Mouse (Mus musculus) midbrain, embryonic 16.5 days (tissue): ENCODE data around the gene Rest. TPM values are rescaled to one million over a fixed set of nuclear protein-coding genes. Genes with fewer than 3 reads are reported as not detected.

ENCODE experiments used
- ATAC-seq: fragments of 200-750 bp; cut with Nextera tagmentation; 2 replicates; pipeline ENCODE4 v1.8.0; 2017; ENCODE audit warnings: moderate TSS enrichment
- H3K27ac ChIP-seq: fragments of 300-500 bp; sonication (generic); 2 replicates; pipeline ENCODE4 v1.5.1; 2014; ENCODE audit warnings: mild to moderate bottlenecking, low read length, mixed read lengths
- H3K27me3 ChIP-seq: fragments of 300-500 bp; sonication (generic); 2 replicates; pipeline ENCODE4 v1.6.1; 2014; ENCODE audit warnings: low read depth, low read length, mixed read lengths; ENCODE audit not compliant: control insufficient read depth, insufficient read depth
- H3K36me3 ChIP-seq: fragments of 300-500 bp; sonication (generic); 2 replicates; pipeline ENCODE4 v1.6.1; 2014; ENCODE audit warnings: mild to moderate bottlenecking, low read length, moderate library complexity, mixed read lengths; ENCODE audit not compliant: control insufficient read depth, insufficient read depth
- H3K4me1 ChIP-seq: fragments of 300-500 bp; sonication (generic); 2 replicates; pipeline ENCODE4 v1.6.1; 2014; ENCODE audit warnings: mild to moderate bottlenecking, low read length, mixed read lengths; ENCODE audit not compliant: control insufficient read depth, insufficient read depth
- H3K4me2 ChIP-seq: fragments of 300-500 bp; sonication (generic); 2 replicates; pipeline ENCODE4 v1.6.1; 2014; ENCODE audit warnings: mild to moderate bottlenecking, low read length, mixed read lengths
- H3K4me3 ChIP-seq: fragments of 300-500 bp; sonication (generic); 2 replicates; pipeline ENCODE4 v1.5.1; 2014; ENCODE audit warnings: low read depth, mild to moderate bottlenecking, low read length, moderate library complexity, mixed read lengths
- H3K9ac ChIP-seq: fragments of 300-500 bp; sonication (generic); 2 replicates; pipeline ENCODE4 v1.6.1; 2014; ENCODE audit warnings: low read depth, low read length, mixed read lengths
- H3K9me3 ChIP-seq: fragments of 300-500 bp; sonication (generic); replicated peaks from 2 replicates; pipeline ENCODE4 v1.6.1; 2014; ENCODE audit warnings: mild to moderate bottlenecking, low read length, mixed read lengths; ENCODE audit not compliant: control insufficient read depth, poor library complexity, severe bottlenecking
- WGBS: fragments of 180-500 bp; shearing (Covaris S2); extraction: QIAGEN DNeasy Blood & Tissue Kit; methylation state at CpG from one replicate; pipeline ENCODE4 v1.1.7; 2014; 5-methylcytosine and 5-hydroxymethylcytosine counted together
- polyA plus RNA-seq: library from polyadenylated mRNA; unstranded; fragments of >200 nt; fragmentation: Nextera tagmentation; extraction: Ambion mirVana; gene quantifications from 2 replicates; pipeline ENCODE4 v1.2.1, GENCODE M21; 2015

Rest gene
- polyA plus RNA-seq, 1 experiment from 2014 or later: 4.9 TPM

DNA sequence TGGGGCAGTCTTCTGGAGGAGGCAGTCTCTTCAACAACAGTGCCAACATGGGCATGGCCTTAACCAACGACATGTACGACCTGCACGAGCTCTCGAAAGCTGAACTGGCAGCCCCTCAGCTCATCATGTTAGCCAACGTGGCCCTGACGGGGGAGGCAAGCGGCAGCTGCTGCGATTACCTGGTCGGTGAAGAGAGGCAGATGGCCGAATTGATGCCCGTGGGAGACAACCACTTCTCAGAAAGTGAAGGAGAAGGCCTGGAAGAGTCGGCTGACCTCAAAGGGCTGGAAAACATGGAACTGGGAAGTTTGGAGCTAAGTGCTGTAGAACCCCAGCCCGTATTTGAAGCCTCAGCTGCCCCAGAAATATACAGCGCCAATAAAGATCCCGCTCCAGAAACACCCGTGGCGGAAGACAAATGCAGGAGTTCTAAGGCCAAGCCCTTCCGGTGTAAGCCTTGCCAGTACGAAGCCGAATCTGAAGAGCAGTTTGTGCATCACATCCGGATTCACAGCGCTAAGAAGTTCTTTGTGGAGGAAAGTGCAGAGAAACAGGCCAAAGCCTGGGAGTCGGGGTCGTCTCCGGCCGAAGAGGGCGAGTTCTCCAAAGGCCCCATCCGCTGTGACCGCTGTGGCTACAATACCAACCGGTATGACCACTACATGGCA, 2.8 kb downstream of the Rest start:
- peaks cover 3% of the 10 kb centered on the region; the same call in 1 of the 2 replicates for H3K27me3 ChIP-seq
- WGBS: 95% methylated on average over 30 of the region's 30 CpGs
- H3K27ac ChIP-seq: no peak overlapping the region
- no peak for ATAC-seq
- H3K4me2 ChIP-seq: no peak overlapping the region
- H3K9me3 ChIP-seq: no peaks in the 10 kb centered on the region
- no peak overlapping the region for H3K9ac ChIP-seq
- H3K36me3 ChIP-seq: no peaks in the 10 kb centered on the region
- H3K4me3 ChIP-seq: no peak overlapping the region
- H3K4me1 ChIP-seq: peaks cover 4% of the 10 kb centered on the region; the same call in 1 of the 2 replicates

DNA sequence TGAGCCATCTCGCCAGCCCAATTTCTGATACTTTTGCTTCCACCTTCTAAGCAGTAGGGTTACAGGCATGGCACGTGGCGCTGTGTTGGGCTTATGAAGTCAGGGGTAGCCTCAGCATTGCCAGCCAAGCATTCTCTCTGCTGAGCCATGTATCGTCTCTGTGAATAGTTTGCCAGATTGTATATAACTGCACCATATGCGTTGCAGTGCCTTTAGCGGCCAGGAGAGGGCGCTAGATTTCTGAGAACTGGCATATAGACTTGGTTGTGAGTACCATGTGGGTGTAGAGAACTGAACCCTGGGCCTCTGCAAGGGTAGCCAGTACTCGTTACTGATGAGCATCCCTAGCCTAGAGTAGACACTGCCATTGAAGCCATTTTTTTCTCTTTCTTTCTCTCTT, 4.1 kb downstream of the Rest start:
- Histone ChIP-seq H3K27me3 (no peaks in the 10 kb centered on the region), H3K9me3 (no peaks in the 10 kb centered on the region)

DNA sequence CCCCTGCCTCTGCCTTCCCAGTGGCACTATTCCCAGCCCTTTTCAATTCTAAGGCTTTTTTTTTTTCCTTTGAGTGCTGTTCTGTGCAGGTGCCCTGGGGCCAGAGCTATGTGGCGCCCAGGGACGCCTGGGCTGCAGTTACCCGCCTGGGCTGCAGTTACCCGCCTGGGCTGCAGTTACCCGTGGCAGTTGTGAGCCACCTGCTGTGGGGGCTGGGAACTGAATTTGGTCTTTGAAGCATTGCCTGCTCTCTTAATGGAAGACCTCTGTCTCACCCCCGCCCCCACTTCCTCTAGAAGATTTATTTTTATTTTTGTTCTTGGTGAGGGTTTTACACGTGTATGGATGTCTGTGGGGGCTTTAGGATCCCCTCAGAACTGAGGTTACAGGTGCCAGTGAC, 7.9 kb downstream of the Rest start:
- H3K4me2 ChIP-seq: no peak overlapping the region
- no peak overlapping the region for H3K9ac ChIP-seq
- ATAC-seq: no peak
- H3K4me3 ChIP-seq: no peak overlapping the region
- 83% methylated on average over 7 of the region's 7 CpGs for WGBS
- H3K27me3 ChIP-seq: no peaks in the 10 kb centered on the region
- H3K9me3 ChIP-seq: no peaks in the 10 kb centered on the region
- H3K27ac ChIP-seq: no peak overlapping the region
- 0 out of 2 replicates have a peak, but pooled peaks cover 2% of the 10 kb centered on the region for H3K36me3 ChIP-seq
- no peaks in the 10 kb centered on the region for H3K4me1 ChIP-seq

More for the DNA sequence above, 4.1 kb downstream of the Rest start:
- WGBS: 80% methylated on average over 8 of the region's 8 CpGs
- H3K36me3 ChIP-seq: no peaks in the 10 kb centered on the region
- ATAC-seq: no peak
- H3K9ac ChIP-seq: no peak overlapping the region
- no peak overlapping the region for H3K27ac ChIP-seq
- H3K4me2 ChIP-seq: no peak overlapping the region
- H3K4me3 ChIP-seq: no peak overlapping the region
- H3K4me1 ChIP-seq: peaks cover 4% of the 10 kb centered on the region; the same call in 1 of the 2 replicates

DNA sequence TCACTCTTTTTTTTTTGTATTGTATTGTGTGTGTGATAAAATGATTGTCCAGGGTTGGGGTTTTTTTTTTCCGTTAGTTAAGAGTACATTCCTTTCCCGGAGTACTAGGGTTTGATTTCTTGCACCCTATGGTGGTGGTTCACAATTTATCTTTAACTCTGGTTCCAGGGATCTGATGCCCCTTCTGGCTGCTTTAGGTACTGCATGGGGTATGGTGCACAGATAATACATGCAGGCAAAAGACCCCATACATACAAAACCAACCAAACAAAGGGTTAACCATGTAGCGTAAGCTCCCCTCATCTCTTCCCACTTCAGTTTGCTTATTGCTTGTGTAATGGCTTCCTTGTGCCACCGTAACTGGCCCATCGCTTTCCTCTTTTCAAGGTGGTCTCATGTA, 10.7 kb downstream of the Rest start:
- 90% methylated on average over 5 of the region's 5 CpGs for WGBS
- H3K4me3 ChIP-seq: no peak overlapping the region
- 0 out of 2 replicates have a peak, but pooled peaks cover 2% of the 10 kb centered on the region for H3K36me3 ChIP-seq
- no peak for ATAC-seq
- H3K9me3 ChIP-seq: no peaks in the 10 kb centered on the region
- no peaks in the 10 kb centered on the region for H3K4me1 ChIP-seq
- no peaks in the 10 kb centered on the region for H3K27me3 ChIP-seq
- no peak overlapping the region for H3K4me2 ChIP-seq
- no peak overlapping the region for H3K27ac ChIP-seq
- no peak overlapping the region for H3K9ac ChIP-seq

DNA sequence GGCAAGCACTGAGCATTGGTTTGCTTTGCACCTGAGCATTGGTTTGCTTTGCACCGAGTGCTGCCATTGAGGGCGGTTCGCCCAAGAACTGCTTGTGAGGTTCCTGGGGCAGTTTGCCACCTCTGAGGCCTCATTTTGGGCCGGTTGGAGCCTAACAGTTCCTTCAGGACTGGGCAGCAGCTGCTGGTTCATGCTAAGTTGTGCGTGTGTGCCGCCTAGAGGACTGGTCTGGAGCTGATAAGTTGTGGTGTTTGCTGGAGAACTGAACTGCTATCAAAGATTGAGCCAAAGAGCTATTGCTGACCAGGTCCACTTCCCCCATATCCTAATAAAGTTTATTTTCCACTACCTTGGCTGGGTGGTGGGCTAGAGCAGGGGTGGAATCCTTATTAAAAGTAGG, 11.9 kb downstream of the Rest start:
- Histone ChIP-seq H3K9me3 (no peaks in the 10 kb centered on the region), H3K4me3 (no peak overlapping the region), H3K27ac (no peak overlapping the region), H3K27me3 (no peaks in the 10 kb centered on the region), H3K9ac (no peak overlapping the region), H3K4me2 (no peak overlapping the region), H3K36me3 (0 out of 2 replicates have a peak, but pooled peaks cover 2% of the 10 kb centered on the region), H3K4me1 (no peaks in the 10 kb centered on the region)
- ATAC-seq: no peak
- 95% methylated on average over 6 of the region's 6 CpGs for WGBS

DNA sequence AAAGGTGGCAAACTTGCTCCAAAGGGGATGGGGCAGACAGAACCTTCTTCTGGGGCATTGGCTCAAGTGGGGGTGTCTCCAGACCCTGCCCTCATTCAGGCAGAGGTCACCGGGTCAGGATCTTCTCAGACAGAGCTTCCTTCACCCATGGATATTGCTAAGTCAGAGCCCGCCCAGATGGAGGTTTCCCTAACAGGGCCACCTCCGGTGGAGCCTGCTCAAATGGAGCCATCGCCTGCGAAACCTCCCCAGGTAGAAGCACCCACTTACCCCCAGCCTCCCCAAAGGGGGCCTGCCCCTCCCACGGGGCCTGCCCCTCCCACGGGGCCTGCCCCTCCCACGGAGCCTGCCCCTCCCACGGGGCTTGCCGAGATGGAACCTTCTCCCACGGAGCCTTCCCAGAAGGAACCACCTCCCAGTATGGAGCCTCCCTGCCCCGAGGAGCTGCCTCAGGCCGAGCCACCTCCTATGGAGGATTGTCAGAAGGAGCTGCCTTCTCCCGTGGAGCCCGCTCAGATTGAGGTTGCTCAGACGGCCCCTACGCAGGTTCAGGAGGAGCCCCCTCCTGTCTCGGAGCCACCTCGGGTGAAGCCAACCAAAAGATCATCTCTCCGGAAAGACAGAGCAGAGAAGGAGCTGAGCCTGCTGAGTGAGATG, 16.4 kb downstream of the Rest start:
- no peak for ATAC-seq
- no peak overlapping the region for H3K27ac ChIP-seq
- 91% methylated on average over 20 of the region's 20 CpGs for WGBS
- H3K4me3 ChIP-seq: no peak overlapping the region
- no peaks in the 10 kb centered on the region for H3K4me1 ChIP-seq
- no peaks in the 10 kb centered on the region for H3K27me3 ChIP-seq
- H3K9me3 ChIP-seq: no peaks in the 10 kb centered on the region
- H3K36me3 ChIP-seq: no peaks in the 10 kb centered on the region
- H3K9ac ChIP-seq: no peak overlapping the region
- no peak overlapping the region for H3K4me2 ChIP-seq

DNA sequence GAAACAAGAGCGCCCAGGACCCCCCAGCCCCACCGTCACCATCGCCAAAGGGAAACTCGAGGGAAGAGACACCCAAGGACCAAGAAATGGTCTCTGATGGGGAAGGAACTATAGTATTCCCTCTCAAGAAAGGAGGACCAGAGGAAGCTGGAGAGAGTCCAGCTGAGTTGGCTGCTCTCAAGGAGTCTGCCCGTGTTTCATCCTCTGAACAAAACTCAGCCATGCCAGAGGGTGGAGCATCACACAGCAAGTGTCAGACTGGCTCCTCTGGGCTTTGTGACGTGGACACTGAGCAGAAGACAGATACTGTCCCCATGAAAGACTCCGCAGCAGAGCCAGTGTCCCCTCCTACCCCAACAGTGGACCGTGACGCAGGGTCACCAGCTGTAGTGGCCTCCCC, 17.0 kb downstream of the Rest start:
- no peak overlapping the region for H3K4me2 ChIP-seq
- H3K36me3 ChIP-seq: no peaks in the 10 kb centered on the region
- no peak overlapping the region for H3K4me3 ChIP-seq
- WGBS: 88% methylated on average over 9 of the region's 9 CpGs
- H3K4me1 ChIP-seq: no peaks in the 10 kb centered on the region
- no peak for ATAC-seq
- no peak overlapping the region for H3K9ac ChIP-seq
- H3K27ac ChIP-seq: no peak overlapping the region
- no peaks in the 10 kb centered on the region for H3K27me3 ChIP-seq
- H3K9me3 ChIP-seq: no peaks in the 10 kb centered on the region

DNA sequence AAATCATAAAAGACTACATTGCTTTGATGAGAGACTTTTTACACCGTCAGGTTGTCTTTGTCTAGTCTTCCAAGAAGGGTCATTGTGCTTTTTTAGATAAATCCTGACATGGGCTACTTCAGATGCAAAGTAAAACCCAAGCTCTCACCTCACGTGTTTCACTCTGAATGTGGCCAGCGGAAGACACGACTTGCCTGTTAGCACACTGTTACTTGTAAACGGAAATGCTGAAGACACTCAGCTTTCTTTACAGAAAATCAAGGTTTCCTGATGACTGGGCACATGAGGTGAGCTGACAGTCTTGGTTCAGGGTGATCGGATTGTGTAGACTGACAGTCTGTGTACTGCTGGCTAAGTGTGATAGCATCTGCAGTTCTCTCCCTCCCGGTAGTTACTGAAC, 20.4 kb downstream of the Rest start:
- Histone ChIP-seq H3K36me3 (0 out of 2 replicates have a peak, but pooled peaks cover 3% of the 10 kb centered on the region), H3K9ac (no peak overlapping the region), H3K27ac (no peak overlapping the region), H3K27me3 (no peaks in the 10 kb centered on the region), H3K9me3 (no peaks in the 10 kb centered on the region), H3K4me1 (no peaks in the 10 kb centered on the region), H3K4me3 (no peak overlapping the region), H3K4me2 (no peak overlapping the region)
- no peak for ATAC-seq
- WGBS: 77% methylated on average over 7 of the region's 7 CpGs

DNA sequence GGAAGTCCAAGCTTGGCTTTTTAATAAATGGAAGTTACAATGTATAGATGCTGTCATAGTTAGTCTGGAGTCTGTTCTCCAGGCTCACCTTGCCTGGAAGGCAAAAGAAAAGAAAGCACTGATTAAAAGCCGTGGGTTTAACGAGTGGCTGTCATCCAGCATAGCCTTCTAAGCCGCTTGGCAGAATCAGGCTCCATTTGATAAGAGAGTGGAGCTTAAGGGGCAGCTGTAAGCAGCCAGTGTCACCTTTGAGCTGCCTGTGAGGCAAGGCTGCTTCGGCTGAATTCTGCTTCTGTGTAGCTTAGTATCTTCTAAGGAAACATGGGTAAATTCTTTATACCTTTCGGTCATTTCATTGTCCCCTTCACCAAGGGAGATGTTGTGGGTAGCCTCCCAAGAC, 21.6 kb downstream of the Rest start:
- ATAC-seq: no peak
- peaks cover 3% of the 10 kb centered on the region; the same call in 1 of the 2 replicates for H3K36me3 ChIP-seq
- no peaks in the 10 kb centered on the region for H3K9me3 ChIP-seq
- 80% methylated on average over 5 of the region's 5 CpGs for WGBS
- no peak overlapping the region for H3K4me3 ChIP-seq
- no peak overlapping the region for H3K4me2 ChIP-seq
- no peaks in the 10 kb centered on the region for H3K4me1 ChIP-seq
- no peaks in the 10 kb centered on the region for H3K27me3 ChIP-seq
- H3K27ac ChIP-seq: no peak overlapping the region
- no peak overlapping the region for H3K9ac ChIP-seq
